Mouse (Mus musculus) spleen, adult 18-20 months (tissue): ENCODE measurements around the gene Pitpnm2.

Source experiments
- DNase-seq, 2 experiments: peaks; one replicate each; pipeline ENCODE4 v3.0.0; 2022; ENCODE audit warnings: mixed read lengths in 2 of 2

Pitpnm2 gene

GRCm38 (mm10) chr5:124115990-124116845 is 133.3 kb downstream of the Pitpnm2 start, which contains the start of gene Arl6ip4:
Gene Arl6ip4, plus strand, starts transcription at chr5:124116089.
- peak; percentile 42 to 74 for DNase-seq

- no peak for DNase-seq
These were observed 134.0 kb downstream of the Pitpnm2 start for GRCm38 (mm10) chr5:124115531-124115930.

- DNase-seq: no peak
These were observed 135.1 kb downstream of the Pitpnm2 start for GRCm38 (mm10) chr5:124114276-124115025.

- peak in 1 of 2 experiments; percentile 43 for DNase-seq
These were observed 136.5 kb downstream of the Pitpnm2 start for GRCm38 (mm10) chr5:124113030-124113429.

GRCm38 (mm10) chr5:124112531-124112930 is 137.0 kb downstream of the Pitpnm2 start:
- no peak for DNase-seq

GRCm38 (mm10) chr5:124111742-124112497 is 137.6 kb downstream of the Pitpnm2 start, which contains the start of gene Ogfod2:
Gene Ogfod2, plus strand, starts transcription at chr5:124112297.
- DNase-seq: peak; percentile 90 to 91

GRCm38 (mm10) chr5:124111077-124111741 is 138.4 kb downstream of the Pitpnm2 start:
- peak in 1 of 2 experiments; percentile 55 for DNase-seq

- DNase-seq: no peak
These were observed 146.0 kb downstream of the Pitpnm2 start for GRCm38 (mm10) chr5:124103552-124103951.

GRCm38 (mm10) chr5:124103020-124103419 is 146.5 kb downstream of the Pitpnm2 start:
- DNase-seq: no peak

GRCm38 (mm10) chr5:124102326-124102725 is 147.2 kb downstream of the Pitpnm2 start:
- DNase-seq: no peak

GRCm38 (mm10) chr5:124100128-124101044 is 149.2 kb downstream of the Pitpnm2 start:
- no peak for DNase-seq

GRCm38 (mm10) chr5:124098923-124099322 is 150.6 kb downstream of the Pitpnm2 start:
- no peak for DNase-seq

- peak; percentile 99 to 100 for DNase-seq
These were observed 153.8 kb downstream of the Pitpnm2 start, which contains the start of gene Abcb9 for GRCm38 (mm10) chr5:124095596-124096232. Gene Abcb9, minus strand, starts transcription at chr5:124095798.

GRCm38 (mm10) chr5:124095077-124095581 is 154.4 kb downstream of the Pitpnm2 start:
- no peak for DNase-seq

- no peak for DNase-seq
These were observed 155.5 kb downstream of the Pitpnm2 start for GRCm38 (mm10) chr5:124093852-124094604.

- no peak for DNase-seq
These were observed 156.3 kb downstream of the Pitpnm2 start for GRCm38 (mm10) chr5:124093120-124093794.

GRCm38 (mm10) chr5:124091951-124092406 is 157.6 kb downstream of the Pitpnm2 start:
- DNase-seq: no peak

- no peak for DNase-seq
These were observed 159.7 kb downstream of the Pitpnm2 start for GRCm38 (mm10) chr5:124089868-124090267.

- DNase-seq: no peak
These were observed 162.7 kb downstream of the Pitpnm2 start for GRCm38 (mm10) chr5:124086876-124087275.
